Mouse (Mus musculus) midbrain, embryonic 15.5 days (tissue): ENCODE data around the gene Pgam5. TPM values are rescaled to one million over a fixed set of nuclear protein-coding genes. Genes with fewer than 3 reads are reported as not detected.

ENCODE experiments used
- ATAC-seq: fragments of 200-750 bp; cut with Nextera tagmentation; replicated peaks from 2 replicates; pipeline ENCODE4 v1.8.0; 2017; ENCODE audit warnings: moderate TSS enrichment
- H3K27ac ChIP-seq: fragments of 300-500 bp; sonication (generic); 2 replicates; pipeline ENCODE4 v1.5.1; 2015; ENCODE audit warnings: mild to moderate bottlenecking, inconsistent platforms
- H3K27me3 ChIP-seq: fragments of 300-500 bp; sonication (generic); replicated peaks from 2 replicates; pipeline ENCODE4 v1.6.1; 2015; ENCODE audit warnings: inconsistent platforms
- H3K36me3 ChIP-seq: fragments of 300-500 bp; sonication (generic); replicated peaks from 2 replicates; pipeline ENCODE4 v1.6.1; 2015; ENCODE audit warnings: inconsistent platforms
- H3K4me1 ChIP-seq: fragments of 300-500 bp; sonication (generic); 2 replicates; pipeline ENCODE4 v1.6.1; 2015; ENCODE audit warnings: inconsistent platforms
- H3K4me2 ChIP-seq: fragments of 300-500 bp; sonication (generic); 2 replicates; pipeline ENCODE4 v1.6.1; 2015; ENCODE audit warnings: inconsistent platforms, mild to moderate bottlenecking, moderate library complexity
- H3K4me3 ChIP-seq: fragments of 300-500 bp; sonication (generic); 2 replicates; pipeline ENCODE4 v1.5.1; 2015; ENCODE audit warnings: mild to moderate bottlenecking, inconsistent platforms
- H3K9ac ChIP-seq: fragments of 300-500 bp; sonication (generic); 2 replicates; pipeline ENCODE4 v1.6.1; 2015; ENCODE audit warnings: mild to moderate bottlenecking, inconsistent platforms
- H3K9me3 ChIP-seq: fragments of 300-500 bp; sonication (generic); 2 replicates; pipeline ENCODE4 v1.6.1; 2016; ENCODE audit warnings: inconsistent platforms
- WGBS: fragments of 180-500 bp; shearing (Covaris S2); methylation state at CpG from one replicate; pipeline ENCODE4 v1.1.7; 2015; ENCODE audit warnings: mixed read lengths; 5-methylcytosine and 5-hydroxymethylcytosine counted together
- polyA plus RNA-seq: library from polyadenylated mRNA; unstranded; fragments of >200 nt; fragmentation: Nextera tagmentation; extraction: Ambion mirVana; gene quantifications from 2 replicates; pipeline ENCODE4 v1.2.1, GENCODE M21; 2015

Gene Pgam5
- polyA plus RNA-seq: 104 and 110 TPM in 2 replicates

DNA sequence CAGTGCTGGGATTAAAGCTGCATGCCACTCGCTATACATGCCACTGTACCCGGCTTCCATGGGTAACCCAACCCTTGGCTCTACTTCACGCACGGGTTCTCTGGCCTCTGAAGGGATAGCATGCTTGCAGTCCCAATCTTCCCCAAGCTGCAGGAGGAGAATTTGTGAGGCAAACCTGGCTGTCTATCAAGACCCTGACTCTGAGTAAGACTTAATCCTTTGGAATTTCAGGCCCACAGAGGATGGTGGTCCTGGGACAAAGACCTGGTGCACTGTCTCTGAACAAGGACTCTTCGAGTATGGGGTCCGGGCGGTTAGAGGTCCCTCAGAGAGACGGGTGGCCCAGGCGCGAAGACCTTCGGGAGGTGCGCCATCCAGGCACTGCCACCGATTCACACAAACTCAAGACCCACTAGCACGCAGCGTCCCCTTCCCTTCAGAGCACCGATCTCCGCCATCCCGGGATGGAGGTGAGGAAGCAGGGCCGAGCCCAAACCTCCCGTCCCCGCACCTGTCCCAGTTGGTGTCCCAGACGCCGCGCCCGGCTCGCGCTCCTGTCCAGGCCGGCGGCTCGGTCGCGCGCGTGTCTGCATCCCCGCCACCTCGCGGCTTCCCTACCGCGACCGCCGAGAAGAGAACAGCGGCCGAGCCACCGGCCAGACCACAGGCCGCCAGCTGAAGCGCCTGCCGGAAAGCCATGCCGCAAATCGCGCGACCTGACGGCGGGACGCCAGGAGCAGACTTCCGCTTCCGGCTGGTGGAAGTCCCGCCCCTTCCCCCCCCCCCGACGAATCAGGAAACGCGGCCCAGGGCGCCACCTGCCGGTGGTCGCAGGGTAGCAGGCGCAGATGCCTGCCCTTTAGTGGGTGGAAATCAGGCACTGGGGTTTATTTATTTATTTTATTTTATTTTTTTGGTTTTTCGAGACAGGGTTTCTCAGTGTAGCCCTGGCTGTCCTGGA lies at the start of gene Pgam5:
Gene Pgam5, minus strand, starts transcription at position 773 of the 961 bp plus-strand sequence.
- no peaks in the 10 kb centered on the region for H3K9me3 ChIP-seq
- peak within 1 kb of the TSS; percentile 65 for H3K27ac ChIP-seq
- WGBS: under 1% methylated on average over 65 of the region's 66 CpGs

DNA sequence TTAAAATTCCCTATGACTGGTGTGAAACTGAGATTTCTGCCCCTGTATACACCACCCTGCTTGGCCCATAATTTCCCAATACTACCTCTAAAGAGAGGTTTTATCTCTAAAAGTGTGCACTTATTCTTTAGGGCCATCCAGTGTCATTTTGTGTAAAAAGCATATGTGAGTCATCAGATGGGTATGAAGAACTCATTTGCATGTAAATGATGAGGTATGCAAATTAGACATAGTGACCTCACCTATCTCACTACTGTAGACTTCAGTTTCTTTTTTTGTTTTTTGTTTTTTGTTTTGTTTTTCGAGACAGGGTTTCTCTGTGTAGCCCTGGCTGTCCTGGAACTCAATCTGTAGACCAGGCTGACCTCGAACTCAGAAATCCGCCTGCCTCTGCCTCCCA lies 43.4 kb upstream of the Pgam5 start:
- ATAC-seq: no peak
- Histone ChIP-seq H3K27ac (no peak overlapping the region), H3K9me3 (no peaks in the 10 kb centered on the region), H3K4me3 (no peak overlapping the region), H3K4me2 (no peak overlapping the region), H3K9ac (no peak overlapping the region), H3K27me3 (no peaks in the 10 kb centered on the region), H3K36me3 (no peaks in the 10 kb centered on the region), H3K4me1 (no peaks in the 10 kb centered on the region)
- 91% methylated on average over 3 of the region's 3 CpGs for WGBS

More for the DNA sequence above, at the start of gene Pgam5:
- H3K4me1 ChIP-seq: peaks cover 9% of the 10 kb centered on the region
- H3K9ac ChIP-seq: peak within 1 kb of the TSS; percentile 83
- H3K36me3 ChIP-seq: peaks cover 22% of the 10 kb centered on the region
- H3K4me2 ChIP-seq: peak within 1 kb of the TSS; percentile 95
- ATAC-seq: peak; percentile 93
- H3K4me3 ChIP-seq: peak within 1 kb of the TSS; percentile 75
- H3K27me3 ChIP-seq: no peaks in the 10 kb centered on the region

DNA sequence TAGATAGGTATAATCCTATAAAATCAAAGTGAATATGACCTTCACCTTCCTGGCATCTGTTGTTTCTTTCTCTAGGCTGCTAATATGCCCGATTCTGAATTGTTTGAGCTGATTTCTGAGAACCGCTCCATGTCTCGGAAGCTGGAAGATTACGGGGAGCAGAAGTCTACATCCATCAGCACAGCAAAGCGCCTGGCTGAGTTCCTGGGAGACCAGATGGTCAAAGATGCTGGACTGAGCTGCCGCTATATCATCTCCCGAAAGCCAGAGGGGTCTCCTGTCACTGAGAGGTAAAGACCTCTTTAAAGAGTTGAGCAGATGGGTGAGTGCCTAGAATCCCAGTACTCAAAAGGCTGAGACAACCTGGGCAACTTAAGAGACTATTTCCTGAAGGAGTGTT lies 39.1 kb upstream of the Pgam5 start:
- WGBS: 96% methylated on average over 7 of the region's 7 CpGs
- Histone ChIP-seq H3K27ac (no peak overlapping the region), H3K4me3 (no peak overlapping the region), H3K4me1 (no peaks in the 10 kb centered on the region), H3K9me3 (no peaks in the 10 kb centered on the region), H3K4me2 (no peak overlapping the region), H3K9ac (no peak overlapping the region), H3K36me3 (no peaks in the 10 kb centered on the region), H3K27me3 (no peaks in the 10 kb centered on the region)
- ATAC-seq: no peak

DNA sequence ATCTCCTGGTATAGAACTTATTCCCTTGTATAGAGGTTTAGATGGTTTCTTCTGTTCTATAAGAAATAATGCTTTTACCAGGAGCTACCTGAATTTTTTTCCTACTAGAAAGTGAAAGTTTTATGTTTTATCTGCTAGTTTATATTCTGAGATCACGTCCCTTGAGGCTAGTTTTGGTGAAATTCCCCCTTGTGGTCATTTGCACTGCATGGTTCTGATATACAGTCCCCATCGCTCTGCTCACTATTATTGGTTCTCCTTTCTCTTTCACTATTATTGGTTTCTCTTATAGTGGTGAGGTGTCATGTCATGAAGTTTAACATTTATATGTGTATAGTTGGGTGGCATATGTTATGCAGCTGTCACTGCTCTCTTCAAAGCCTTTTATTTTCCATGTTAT lies 30.9 kb upstream of the Pgam5 start:
- no peaks in the 10 kb centered on the region for H3K27me3 ChIP-seq

DNA sequence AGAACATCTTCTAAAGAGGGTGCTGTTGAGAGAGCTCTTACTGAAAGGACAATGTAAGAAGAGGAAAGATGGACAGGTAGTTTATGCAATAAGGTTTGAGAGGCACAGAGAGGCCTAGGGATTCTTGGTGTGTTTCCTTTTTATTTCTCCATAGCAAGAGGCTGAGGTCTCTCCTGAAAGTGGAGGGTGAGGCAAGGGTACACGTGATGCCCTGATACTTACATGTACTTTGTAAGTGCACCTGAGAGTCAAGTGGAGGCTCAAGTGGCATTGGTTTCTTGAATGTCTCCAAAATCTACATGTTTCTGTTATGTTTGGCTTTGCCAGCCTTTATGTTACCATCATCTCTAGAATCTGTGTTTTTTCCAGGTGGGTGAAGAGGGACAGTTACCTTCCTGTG lies 26.9 kb upstream of the Pgam5 start:
- no peaks in the 10 kb centered on the region for H3K9me3 ChIP-seq
- H3K4me2 ChIP-seq: no peak overlapping the region
- 97% methylated on average over 1 of the region's 1 CpGs for WGBS
- ATAC-seq: no peak
- H3K9ac ChIP-seq: no peak overlapping the region
- H3K36me3 ChIP-seq: 0 out of 2 replicates have a peak, but pooled peaks cover 6% of the 10 kb centered on the region
- no peaks in the 10 kb centered on the region for H3K4me1 ChIP-seq
- H3K4me3 ChIP-seq: no peak overlapping the region
- H3K27me3 ChIP-seq: no peaks in the 10 kb centered on the region
- no peak overlapping the region for H3K27ac ChIP-seq

More for the DNA sequence above, 30.9 kb upstream of the Pgam5 start:
- no peak overlapping the region for H3K4me2 ChIP-seq
- H3K9ac ChIP-seq: no peak overlapping the region
- H3K4me3 ChIP-seq: no peak overlapping the region
- H3K9me3 ChIP-seq: no peaks in the 10 kb centered on the region
- H3K4me1 ChIP-seq: no peaks in the 10 kb centered on the region
- no peak for ATAC-seq
- H3K36me3 ChIP-seq: 0 out of 2 replicates have a peak, but pooled peaks cover 4% of the 10 kb centered on the region
- no peak overlapping the region for H3K27ac ChIP-seq
- WGBS: 90% methylated on average over 2 of the region's 2 CpGs

DNA sequence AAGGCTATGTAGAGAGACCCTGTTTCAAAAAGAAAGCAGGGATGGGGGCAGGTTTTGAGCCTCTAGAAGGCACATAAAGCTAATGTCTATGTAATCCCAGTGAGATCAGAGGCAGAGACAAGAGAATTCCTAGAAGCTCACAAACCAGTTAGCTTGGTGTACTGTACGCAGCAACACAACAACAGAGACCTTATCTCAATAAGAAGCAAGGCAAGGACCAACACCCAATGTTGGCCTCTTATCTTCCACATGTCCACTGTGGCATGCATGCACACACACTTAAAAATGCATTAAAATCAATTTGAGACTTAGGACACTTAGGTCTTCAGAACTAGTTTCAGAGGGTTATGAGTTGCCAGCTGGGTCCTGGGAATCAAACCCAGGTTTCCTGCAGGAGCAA lies 21.9 kb upstream of the Pgam5 start:
- H3K27me3 ChIP-seq: no peaks in the 10 kb centered on the region
- ATAC-seq: no peak
- H3K9me3 ChIP-seq: no peaks in the 10 kb centered on the region
- 100% methylated on average over 1 of the region's 1 CpGs for WGBS
- no peak overlapping the region for H3K9ac ChIP-seq
- H3K27ac ChIP-seq: no peak overlapping the region
- no peak overlapping the region for H3K4me2 ChIP-seq
- 0 out of 2 replicates have a peak, but pooled peaks cover 4% of the 10 kb centered on the region for H3K36me3 ChIP-seq
- H3K4me1 ChIP-seq: peaks cover under 1% of the 10 kb centered on the region
- no peak overlapping the region for H3K4me3 ChIP-seq

DNA sequence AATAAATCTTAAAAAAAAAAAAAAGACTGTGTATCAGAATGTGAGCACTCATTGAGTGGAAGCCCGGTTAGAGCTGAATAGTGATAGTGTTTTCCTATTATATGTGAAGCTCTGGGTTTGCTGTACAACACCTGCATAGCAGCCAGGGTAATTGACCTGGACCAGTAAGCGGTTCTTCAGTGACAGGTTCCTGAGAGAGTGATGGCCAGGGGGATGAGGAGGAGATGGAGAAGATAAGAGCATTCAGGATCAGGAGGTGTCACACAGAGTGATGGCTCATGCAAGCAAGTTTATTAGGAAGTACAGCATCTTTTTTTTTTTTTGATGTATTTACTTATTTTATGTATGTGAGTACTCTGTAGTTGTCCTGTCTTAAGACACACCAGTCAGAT lies 17.4 kb upstream of the Pgam5 start:
- no peak for ATAC-seq
- 74% methylated on average over 2 of the region's 2 CpGs for WGBS

DNA sequence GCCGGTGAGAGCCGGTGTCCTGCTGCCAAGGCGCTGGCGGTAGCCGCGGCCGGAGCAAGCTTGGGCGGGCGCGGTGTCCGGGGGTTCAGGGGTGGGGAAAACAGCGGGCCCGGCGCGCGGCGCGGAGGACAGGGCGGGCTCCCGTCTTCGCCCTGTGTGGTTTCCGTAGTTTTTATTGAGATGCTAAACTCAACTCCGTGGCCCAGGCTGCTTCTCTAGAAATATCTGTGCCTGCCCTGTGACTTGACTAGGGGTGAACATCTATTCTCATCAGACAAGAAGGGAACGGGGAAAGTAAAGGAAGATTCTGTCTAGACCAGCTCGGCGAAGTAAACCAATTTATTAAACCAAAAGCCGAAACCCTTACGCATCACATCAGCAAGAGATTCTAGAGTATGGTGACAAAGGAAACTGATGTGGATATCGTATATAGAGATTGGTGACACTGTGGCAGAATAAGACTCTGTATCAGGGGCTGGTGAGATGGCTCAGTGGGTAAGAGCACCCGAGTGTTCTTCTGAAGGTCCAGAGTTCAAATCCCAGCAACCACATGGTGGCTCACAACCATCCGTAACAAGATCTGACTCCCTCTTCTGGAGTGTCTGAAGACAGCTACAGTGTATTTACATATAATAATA lies 16.9 kb upstream of the Pgam5 start:
- WGBS: 3% methylated on average over 29 of the region's 31 CpGs
- peaks cover 15% of the 10 kb centered on the region for H3K27me3 ChIP-seq
- peak overlapping the region; percentile 97 for H3K4me2 ChIP-seq
- H3K9ac ChIP-seq: peak overlapping the region; percentile 71
- H3K4me3 ChIP-seq: peak overlapping the region; percentile 78
- H3K27ac ChIP-seq: no peak overlapping the region
- 0 out of 2 replicates have a peak, but pooled peaks have one; percentile 1 for ATAC-seq
- H3K4me1 ChIP-seq: peaks cover 11% of the 10 kb centered on the region
- H3K9me3 ChIP-seq: no peaks in the 10 kb centered on the region
- 0 out of 2 replicates have a peak, but pooled peaks cover 2% of the 10 kb centered on the region for H3K36me3 ChIP-seq

More for the DNA sequence above, 17.4 kb upstream of the Pgam5 start:
- Histone ChIP-seq H3K4me3 (peak overlapping the region; percentile 78; the same call in 1 of the 2 replicates), H3K36me3 (0 out of 2 replicates have a peak, but pooled peaks cover 4% of the 10 kb centered on the region), H3K4me2 (peak overlapping the region; percentile 97; the same call in 1 of the 2 replicates), H3K27ac (no peak overlapping the region), H3K4me1 (peaks cover 11% of the 10 kb centered on the region), H3K9me3 (no peaks in the 10 kb centered on the region), H3K9ac (no peak overlapping the region), H3K27me3 (peaks cover 15% of the 10 kb centered on the region)

DNA sequence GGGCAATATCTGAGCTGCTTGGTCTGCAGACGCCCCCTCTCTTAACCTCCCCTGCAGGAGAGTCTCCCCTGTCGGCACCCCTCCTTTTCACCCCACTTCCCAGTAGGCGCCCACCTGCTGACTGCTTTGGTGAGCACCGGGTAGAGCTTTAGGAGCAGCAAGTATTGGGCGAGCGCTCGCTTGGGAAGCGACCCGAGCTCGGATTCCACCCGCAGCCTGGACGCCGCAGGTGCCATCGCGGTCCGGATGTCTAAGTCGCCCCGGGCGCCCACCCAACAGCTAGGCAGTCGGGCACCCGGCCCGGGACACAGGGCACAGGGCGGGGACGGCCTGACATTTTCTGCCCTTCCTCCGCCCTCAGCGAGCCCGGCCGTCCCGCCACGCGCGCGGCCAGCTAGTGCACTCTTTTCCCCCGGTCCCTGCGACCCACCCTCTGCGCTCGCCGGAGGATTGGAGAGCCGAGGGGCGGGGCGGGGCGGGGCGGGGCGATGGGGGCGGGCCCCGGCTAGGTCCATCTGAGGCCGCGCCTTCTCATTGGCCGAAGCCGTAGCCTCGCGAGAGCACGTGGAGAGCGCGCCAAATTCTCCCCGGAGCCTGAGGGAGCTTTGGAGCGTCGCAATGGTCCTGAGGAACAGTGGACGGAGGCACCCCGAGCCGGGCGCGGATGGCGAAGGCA lies 16.2 kb upstream of the Pgam5 start, which contains the start of the genes Pxmp2 and Pole:
Gene Pxmp2, minus strand, starts transcription at position 417 of the 676 bp plus-strand sequence.
Gene Pole, plus strand, starts transcription at position 537 of the 676 bp plus-strand sequence.
- ATAC-seq: peak; percentile 98
- H3K27ac ChIP-seq: no peak within 1 kb of the TSS

DNA sequence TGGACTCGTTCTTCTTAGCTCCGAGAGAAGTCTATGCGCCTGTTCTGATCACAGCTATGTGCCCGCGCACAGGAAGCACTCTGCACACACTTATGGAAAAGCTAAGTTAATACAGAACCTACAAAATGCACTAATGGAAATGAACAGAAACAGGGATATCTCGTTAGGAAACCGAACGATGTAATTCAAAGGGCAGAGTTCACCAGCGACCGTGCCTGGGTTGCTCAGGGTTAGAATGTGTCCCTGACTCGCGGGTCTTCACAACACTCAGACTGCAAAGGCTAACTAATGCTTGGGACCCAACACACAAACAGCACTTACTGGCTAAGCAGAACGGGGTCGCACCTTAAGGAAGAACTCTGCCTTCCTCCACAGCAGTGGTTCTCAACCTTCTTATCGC lies 15.4 kb upstream of the Pgam5 start:
- ATAC-seq: peak; percentile 16; the same call in 1 of the 2 replicates
- Histone ChIP-seq H3K9me3 (no peaks in the 10 kb centered on the region), H3K36me3 (no peaks in the 10 kb centered on the region), H3K4me3 (peak overlapping the region; percentile 78), H3K27me3 (peaks cover 15% of the 10 kb centered on the region), H3K4me2 (peak overlapping the region; percentile 97), H3K27ac (no peak overlapping the region), H3K9ac (0 out of 2 replicates have a peak overlapping the region, but pooled peaks have one; percentile 71), H3K4me1 (peaks cover 11% of the 10 kb centered on the region)
- WGBS: 11% methylated on average over 15 of the region's 15 CpGs

More for the DNA sequence above, 16.2 kb upstream of the Pgam5 start, which contains the start of the genes Pxmp2 and Pole:
- peak within 1 kb of the TSS; percentile 78 for H3K4me3 ChIP-seq
- H3K4me2 ChIP-seq: peak within 1 kb of the TSS; percentile 97
- H3K36me3 ChIP-seq: no peaks in the 10 kb centered on the region
- peaks cover 11% of the 10 kb centered on the region for H3K4me1 ChIP-seq
- H3K9me3 ChIP-seq: no peaks in the 10 kb centered on the region
- peak within 1 kb of the TSS; percentile 71 for H3K9ac ChIP-seq
- WGBS: under 1% methylated on average over 57 of the region's 64 CpGs
- H3K27me3 ChIP-seq: peaks cover 15% of the 10 kb centered on the region

DNA sequence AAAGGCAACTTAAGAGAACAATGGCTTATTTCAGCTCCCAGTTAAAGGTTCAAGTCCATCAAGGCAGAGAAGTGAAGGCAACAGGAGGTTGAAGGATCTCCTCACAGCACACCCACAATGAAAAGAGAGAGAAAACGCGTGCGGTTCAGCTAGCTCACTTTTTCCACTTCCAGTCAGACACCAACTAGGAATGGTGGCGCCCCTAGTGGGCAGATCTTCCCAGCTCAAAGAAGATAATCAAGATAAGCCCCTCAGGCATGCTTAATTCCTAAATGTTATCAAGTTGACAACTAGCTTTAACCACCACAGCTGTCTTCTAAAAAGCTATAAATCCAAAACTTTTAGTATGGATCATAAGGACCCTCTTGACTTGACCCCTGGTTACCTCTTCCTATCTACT lies 14.8 kb upstream of the Pgam5 start:
- H3K27me3 ChIP-seq: peaks cover 15% of the 10 kb centered on the region
- H3K9ac ChIP-seq: no peak overlapping the region
- H3K4me3 ChIP-seq: no peak overlapping the region
- H3K27ac ChIP-seq: no peak overlapping the region
- H3K9me3 ChIP-seq: no peaks in the 10 kb centered on the region
- no peak for ATAC-seq
- 10% methylated on average over 4 of the region's 4 CpGs for WGBS
- H3K4me1 ChIP-seq: peaks cover 11% of the 10 kb centered on the region
- H3K36me3 ChIP-seq: no peaks in the 10 kb centered on the region
- no peak overlapping the region for H3K4me2 ChIP-seq
